Mouse (Mus musculus): ENCODE measurements around the gene Plk1.
A peak's percentile ranks its signal among the peaks of the same experiment; 100 is the strongest.

The Plk1 gene

DNA sequence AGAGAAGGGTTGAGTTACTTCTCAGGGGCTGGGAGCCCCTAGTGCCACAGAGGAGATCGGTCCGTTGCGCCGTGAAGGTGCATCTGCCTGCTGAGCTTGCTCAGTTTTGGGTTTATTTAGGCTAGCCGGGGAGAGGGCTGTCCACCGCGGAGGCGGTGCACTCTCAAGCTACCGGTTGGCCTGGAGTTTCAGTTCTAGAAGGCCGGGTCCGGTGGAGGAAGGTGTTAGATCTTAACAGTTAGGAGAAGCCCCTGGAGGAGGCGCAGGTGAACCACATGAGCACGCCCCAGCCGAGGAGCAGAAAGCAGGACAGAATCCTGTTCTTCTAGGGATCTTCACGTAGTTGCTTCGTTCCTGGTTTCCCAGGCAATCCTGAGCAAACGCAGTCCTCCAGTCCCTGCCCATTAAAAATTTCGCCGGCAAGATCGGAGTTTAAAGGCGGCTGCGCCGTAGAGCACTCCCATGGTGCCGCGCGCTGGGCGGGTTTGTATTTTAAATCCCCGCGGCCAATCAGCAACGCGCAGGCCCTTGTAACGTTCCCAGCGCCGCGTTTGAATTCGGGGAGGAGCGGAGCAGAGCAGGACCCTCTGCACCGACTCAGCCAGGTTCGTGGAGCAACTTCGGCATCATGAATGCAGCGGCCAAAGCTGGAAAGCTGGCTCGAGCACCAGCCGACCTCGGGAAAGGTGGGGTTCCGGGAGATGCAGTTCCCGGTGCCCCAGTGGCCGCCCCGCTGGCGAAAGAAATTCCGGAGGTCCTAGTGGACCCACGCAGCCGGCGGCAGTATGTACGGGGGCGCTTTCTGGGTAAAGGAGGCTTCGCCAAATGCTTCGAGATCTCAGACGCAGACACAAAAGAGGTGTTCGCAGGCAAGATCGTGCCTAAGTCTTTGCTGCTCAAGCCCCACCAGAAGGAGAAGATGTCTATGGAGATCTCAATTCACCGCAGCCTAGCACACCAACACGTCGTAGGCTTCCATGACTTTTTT lies at the start of gene Plk1:
TSS of gene Plk1 (plus strand) at position 525 of the 988 bp plus-strand sequence.
- peak; percentile 88 for DNase-seq (ENCODE audit: low read depth, low spot score)

DNA sequence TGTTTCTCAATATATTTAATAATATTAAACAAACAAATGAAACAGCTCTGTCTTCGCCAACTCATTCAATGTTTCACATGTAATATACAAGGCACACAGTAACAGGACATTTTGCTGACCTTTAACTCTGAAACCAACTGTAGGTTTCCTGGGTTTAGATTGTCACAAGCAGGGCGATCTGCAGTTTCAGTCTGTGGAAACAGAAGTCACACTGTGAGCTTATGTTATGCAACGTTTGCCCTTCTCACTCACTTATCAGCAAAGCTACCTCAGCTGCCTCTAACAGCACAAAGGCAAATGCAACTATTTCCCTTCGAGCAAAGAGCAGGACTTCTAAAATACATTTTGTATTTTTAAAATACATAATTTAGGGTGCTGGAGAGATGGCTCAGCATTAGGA lies 35.7 kb upstream of the Plk1 start:
- DNase-seq (ENCODE audit: low read depth, low spot score) = no peak

DNA sequence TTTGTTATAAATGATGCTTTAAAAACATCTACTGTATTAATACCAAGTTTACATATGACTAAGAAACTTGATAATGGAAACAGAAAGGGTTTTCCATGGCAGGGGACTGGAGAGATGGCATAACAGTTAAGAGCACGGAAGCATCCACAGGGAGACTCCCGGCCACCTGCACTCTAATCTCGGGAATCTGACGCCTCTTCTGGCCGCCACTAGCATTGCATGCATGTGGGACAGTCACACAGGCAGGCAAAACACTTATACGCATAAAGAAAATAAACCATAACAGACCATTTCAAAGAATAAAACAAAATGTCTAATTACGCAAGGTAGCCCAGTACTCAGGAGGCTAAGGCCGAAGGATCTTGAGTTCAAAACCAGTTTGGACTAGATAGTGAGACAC lies 33.6 kb upstream of the Plk1 start:
- no peak for DNase-seq (ENCODE audit: low read depth, low spot score)

DNA sequence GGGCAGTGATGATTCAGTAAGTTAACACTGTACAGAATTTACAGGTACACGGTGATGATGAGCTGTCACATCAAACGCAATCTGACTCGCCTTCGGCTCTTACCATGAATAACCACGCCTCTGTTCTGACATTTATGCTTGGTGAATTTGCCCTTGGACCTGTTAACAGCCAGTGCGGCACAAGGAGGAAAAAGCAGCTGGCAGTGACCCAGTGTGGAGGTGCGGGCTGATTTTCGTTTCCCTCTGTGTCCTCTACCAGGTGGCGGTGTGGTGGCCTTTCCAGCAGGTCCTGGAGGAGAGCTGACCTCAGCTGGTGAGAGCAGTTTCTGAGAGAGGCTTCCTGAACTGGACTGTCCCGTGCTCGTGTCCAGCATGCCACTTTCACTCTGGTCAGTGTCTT lies 32.3 kb upstream of the Plk1 start:
- DNase-seq (ENCODE audit: low read depth, low spot score) = no peak

DNA sequence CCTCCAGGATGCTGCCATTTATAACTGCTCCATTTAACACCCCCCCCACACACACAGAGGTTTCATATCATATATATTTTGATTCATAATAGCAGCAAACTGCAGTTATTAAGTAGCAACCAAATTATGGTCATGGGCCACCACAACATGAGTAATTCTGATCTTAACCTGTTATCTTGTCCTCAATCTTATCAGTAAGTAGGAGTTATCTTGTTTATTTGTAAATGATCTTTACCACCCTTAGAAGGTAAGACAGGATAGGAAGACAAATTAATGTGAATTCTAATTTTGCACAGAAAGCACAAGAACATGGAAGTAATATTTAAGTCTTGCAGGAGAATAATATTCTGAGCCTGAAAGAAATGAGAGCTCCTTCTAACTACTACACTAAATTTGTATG lies 27.4 kb upstream of the Plk1 start:
- DNase-seq (ENCODE audit: low read depth, low spot score) = no peak

DNA sequence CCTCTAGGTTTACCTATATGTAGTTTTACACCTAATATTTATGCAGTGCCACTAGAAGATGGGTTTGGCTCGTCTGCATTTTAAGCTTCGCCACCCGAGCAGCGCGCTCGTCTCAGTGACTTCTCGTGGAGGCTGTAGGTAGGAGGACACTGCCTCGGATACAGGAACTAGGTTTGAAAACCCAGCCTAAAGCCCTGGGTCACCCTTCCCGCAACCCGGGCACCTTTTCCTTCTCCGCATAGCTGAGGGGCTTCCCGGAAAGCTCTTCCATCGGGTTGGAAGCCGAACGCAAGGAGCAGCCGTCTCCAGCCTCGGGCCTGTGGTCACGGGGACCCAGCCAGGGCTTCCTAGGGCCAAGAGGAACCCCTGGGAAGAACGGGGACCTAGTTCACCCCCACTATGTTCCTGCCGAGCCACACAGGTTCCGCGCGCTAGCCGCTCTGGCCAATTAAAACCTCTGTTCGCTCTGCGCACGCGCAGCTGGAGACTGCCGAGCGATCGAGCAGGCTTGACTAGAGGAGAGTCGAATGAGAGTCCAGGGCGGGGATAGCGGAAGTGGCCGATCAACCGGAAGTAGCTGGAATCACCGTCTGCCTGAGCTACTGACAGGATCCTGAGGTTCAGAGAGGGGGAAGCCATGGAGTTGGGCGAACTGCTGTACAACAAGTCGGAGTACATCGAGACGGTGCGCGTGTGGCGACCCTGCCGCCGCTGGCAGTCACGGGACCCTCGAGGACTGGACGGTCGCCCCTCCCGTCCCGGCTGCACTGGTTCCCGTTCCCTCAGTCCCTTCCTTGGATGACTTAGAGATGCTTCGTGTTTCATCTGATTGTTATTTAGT lies 26.5 kb upstream of the Plk1 start, which contains the start of the genes Palb2 and Dctn5:
TSS of gene Palb2 (minus strand) at position 489 of the 841 bp plus-strand sequence.
TSS of gene Dctn5 (plus strand) at position 545 of the 841 bp plus-strand sequence.
- DNase-seq (ENCODE audit: low read depth, low spot score) = peak; percentile 98

DNA sequence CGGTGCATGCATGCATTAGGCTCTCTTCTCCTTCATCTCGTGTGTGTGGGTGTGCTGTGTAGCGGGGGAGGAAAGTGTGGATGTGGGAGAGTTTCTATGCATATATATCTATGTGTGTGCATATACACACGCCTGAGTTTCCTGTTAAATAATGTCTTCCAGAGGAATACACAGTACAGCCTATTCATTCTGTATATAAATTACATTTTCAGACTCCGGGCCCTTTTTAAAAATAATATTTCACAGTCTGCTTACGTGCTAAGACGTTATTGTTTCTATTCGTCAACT lies 26.0 kb upstream of the Plk1 start:
- no peak for DNase-seq (ENCODE audit: low read depth, low spot score)

DNA sequence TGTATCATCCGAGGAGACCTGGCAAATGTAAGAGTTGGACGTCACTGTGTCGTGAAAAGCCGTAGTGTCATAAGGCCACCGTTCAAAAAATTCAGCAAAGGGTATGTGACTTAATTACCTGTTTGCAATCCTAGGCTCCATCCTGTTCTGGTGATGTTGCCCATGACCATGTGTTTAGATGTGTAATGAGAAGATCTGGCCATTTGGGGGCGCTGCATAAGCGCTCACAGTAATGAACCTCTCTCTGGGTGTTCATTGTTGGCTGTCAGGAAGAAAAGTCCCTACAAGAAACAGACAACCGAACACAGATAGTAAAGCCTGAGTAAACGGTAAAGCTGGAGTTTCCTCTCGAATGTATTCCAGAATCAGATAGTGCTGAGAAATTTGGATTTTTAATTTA lies 24.2 kb upstream of the Plk1 start:
- no peak for DNase-seq (ENCODE audit: low read depth, low spot score)

DNA sequence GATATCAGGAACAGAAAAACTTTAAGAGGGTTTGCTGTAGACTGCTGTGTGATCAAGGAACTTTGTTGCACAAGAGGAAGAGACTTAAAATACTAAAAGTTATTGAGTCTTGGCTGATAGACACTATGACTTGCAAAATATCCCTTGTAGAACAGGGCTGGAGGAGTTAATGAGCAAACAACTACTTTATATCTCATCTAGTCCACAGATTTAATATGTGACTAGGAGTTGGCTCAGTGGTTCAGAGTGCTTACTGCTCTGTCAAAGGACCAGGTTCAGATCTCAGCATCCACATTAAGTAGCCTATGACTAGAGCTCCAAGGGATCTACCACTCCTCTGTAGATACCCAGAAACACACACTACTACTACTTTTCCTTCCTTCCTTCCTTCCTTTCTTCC lies 22.2 kb upstream of the Plk1 start:
- no peak for DNase-seq (ENCODE audit: low read depth, low spot score)

DNA sequence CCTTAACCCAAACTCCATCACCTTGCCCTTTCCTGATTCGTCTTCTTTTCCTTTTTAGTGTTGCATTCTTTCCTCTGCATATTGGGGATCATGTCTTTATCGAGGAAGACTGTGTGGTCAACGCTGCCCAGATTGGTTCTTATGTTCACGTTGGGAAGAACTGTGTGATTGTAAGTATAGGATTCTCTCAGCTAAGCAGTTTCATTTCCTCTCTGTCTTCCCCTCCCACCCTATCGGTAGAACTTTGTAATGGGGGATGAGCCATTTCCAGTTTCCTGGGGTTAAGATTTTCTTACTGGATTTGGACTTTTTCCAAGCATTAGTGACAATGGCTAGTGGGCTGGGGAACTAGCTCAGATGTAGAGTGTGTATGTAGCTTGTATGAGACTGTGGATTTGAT lies 21.0 kb upstream of the Plk1 start:
- DNase-seq (ENCODE audit: low read depth, low spot score) = no peak

DNA sequence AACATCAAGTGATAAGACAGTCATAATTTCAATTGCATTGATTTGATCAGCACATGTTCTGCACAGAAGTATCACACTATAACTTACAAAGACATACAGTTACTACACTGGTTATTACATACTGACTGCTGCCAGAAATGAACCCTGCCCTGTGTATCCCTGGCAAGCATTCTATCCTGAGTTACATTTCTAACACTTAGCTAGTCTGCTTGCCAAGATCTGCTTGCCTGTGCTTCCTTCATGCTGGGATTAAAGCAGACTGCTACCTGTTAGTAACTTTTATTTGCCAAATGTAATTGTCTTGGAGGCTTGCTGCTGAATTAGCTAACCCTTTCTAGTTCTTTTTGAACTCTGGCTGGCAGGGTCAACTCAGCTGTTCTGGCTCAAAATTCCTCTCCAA lies 18.2 kb upstream of the Plk1 start:
- DNase-seq (ENCODE audit: low read depth, low spot score) = no peak

DNA sequence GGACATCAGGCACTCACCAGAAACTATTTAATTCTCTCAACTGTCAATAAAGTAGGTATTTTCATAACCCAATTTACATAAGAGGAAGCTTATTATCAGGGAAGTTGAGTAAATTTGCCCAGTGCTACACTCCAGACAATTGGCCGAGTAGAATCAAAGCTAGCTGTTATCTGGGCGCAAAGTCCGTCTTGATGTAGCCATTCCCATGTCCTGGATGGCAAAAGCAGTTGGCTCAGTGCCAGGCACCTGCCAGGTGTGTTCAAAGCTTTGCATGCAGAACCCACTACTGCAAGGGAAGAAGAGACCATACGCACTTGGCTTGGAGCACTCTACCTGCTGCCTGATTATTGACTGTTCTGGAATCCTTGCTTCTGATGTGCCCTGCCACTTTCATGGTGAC lies 6.8 kb upstream of the Plk1 start:
- no peak for DNase-seq (ENCODE audit: low read depth, low spot score)

DNA sequence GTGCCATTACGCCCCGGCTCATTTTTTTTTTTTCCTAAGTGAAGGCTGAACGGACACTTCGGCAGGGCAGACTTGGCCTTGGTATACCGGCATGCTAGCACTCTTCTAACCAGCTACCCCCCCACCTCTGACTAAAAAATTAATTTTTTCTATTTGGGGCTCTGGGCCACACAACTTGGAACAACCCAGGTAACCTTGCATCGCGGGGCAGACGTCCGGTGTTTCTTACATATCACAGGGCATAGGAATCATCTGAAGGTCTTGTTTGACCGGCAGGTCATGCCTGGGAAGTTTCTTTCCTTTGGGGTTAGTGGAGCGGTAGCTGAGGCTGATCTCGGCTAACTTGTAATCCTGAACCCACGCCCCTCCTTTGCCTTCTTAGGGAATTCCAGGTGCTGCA lies 751 bp upstream of the Plk1 start:
- no peak for DNase-seq (ENCODE audit: low read depth, low spot score)

DNA sequence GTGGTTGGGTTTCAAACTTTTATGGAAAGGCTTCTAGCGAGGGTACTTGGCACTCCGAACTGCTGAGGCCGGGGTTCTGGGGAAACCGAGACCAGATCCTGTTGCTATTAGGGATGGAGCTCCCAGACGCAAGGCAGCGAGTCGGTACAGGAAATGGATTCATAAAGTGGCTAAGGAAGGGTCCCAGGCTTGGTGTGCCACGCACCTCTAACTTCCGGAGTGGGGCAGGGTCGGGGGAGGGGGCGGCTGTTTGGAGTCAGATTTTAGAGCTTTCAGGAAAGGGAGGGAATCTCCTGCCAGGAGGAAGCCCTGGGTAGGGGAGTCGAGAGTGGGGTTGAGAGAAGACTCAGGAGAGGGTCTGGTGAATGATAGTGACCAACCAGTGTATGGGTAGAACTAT lies 798 bp downstream of the Plk1 start:
- no peak for DNase-seq (ENCODE audit: low read depth, low spot score)

DNA sequence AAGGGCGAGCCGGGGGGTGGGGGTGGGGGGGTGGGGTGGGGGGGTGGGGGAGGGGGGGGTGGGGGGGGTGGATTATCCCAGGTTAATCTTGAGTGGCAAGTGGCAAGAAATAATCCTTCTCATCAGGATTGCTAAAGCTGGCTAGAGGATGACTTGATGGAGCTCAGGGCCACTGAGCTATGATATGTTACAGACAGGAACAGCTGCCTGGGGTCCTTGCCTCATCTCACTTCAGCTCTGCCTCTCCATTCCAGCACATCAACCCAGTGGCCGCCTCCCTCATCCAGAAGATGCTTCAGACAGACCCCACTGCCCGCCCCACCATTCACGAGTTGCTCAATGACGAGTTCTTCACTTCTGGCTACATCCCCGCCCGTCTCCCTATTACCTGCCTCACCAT lies 4.5 kb downstream of the Plk1 start:
- DNase-seq (ENCODE audit: low read depth, low spot score) = no peak

DNA sequence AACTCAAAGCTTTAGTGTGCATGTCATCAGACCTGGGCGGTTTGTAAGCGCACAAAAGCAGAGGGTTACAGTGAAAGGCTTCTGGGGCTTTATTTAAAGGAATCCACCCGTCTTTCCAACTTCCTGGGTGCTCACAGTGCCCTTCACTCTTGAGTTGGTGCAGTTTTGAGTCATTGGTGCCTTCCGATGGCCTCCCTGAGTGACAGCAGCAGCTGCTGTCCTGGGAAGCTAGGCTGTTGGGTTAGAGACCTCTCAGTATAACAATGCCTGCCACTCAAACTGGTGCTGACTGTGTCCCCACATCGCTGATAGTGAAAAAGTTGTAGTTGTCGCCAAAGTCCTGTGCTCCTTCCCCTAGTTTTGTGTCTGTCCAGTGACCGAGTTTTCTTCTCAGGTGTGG lies 8.0 kb downstream of the Plk1 start:
- no peak for DNase-seq (ENCODE audit: low read depth, low spot score)

DNA sequence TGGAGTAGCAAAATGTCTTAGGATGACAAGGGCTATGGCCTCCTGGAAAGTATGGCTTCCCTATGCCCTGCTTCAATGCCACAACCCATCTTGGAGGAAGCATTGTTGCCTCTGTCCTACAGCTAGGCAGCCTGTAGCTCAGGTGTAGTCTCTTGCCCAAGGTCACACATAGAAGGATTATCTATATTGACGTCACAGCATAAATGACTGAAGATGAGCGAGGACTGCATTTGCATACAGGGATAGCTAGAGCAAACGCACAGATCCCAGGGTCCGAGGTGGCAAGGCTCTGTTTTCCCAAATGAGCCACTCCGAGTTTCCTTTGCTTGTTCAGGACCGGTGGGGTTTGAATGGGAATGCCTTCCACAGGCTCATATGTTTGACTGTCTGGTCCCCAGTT lies 11.5 kb downstream of the Plk1 start:
- DNase-seq (ENCODE audit: low read depth, low spot score) = no peak

DNA sequence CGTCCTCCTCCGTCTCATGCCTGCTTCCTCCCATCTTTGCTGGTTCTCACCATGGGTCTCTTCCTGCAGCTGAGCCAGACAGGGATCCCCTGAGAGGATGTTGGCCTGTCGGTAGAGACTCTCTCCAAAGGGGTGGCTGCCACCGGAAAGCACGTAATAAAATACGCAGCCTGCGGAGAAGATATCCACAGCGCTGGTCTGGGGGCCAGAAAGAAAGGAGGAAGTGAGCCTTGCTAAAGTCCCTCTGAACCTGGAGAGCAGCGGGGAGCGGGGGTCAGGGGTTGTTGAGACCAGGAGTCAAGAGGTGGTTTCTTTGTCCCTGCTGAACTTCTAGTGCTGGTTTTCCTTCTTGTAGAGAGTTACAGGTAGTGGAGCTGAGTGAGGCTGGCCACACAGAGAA lies 12.4 kb downstream of the Plk1 start:
- DNase-seq (ENCODE audit: low read depth, low spot score) = no peak

DNA sequence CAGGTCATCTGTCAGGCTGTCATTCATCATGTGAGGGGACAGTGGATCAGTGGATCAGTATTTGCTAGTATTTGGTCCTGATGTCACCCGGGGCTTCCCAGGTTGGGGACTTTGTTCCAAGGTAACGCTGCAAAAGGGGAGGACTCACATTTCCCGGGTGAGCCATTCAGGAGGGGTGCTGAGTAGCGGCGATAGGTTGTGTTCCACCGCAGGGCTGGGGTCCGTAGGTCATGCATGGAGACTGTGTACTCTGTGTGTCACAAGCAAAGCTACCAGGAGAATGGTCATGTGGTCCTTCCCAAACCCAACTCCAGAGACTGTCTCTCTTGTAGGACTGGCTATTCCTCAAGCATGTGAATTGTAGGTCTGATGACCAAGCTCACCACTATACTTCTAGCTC lies 21.5 kb downstream of the Plk1 start:
- DNase-seq (ENCODE audit: low read depth, low spot score) = no peak

DNA sequence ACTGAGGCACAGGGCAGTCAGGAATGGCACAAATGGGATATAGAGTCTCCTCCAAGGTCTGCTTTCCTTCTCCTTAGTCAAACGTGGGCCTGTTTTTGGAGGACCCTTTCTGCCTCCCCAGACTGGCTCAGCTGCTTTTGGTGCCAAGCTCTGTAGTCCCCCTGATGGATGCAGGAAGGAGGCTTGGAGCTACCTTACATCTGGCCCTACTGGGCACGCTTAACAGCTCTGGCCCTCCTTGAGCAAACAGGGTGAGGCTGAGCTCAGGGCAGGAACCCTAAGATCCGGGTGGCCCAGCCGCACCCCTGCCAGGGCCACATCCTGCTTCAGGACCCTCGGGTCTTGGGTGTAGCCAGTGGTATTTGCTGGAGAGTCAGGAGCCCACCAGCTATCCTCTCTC lies 25.3 kb downstream of the Plk1 start:
- no peak for DNase-seq (ENCODE audit: low read depth, low spot score)

DNA sequence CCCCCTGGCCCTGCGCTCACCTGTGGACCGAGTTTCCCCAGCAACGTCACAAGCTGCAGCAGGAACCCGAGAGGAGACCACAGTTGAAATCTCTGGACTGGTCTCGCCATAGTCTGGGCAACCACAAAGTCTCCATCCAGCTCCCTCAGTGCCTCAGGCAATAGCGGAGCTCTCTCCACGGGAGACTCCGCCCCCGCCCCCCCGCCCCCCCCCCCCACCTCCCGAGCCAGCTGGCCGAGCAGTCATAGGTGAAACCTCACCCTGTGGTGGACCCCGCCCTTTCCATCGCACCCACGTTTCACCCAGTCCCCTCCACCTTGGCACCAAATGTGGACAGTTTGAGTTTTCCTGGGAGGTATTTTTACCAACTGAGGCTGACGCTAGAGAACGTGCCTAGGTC lies 26.8 kb downstream of the Plk1 start, which contains the start of gene Ern2:
TSS of gene Ern2 (minus strand) at position 165 of the 400 bp plus-strand sequence.
- no peak for DNase-seq (ENCODE audit: low read depth, low spot score)

DNA sequence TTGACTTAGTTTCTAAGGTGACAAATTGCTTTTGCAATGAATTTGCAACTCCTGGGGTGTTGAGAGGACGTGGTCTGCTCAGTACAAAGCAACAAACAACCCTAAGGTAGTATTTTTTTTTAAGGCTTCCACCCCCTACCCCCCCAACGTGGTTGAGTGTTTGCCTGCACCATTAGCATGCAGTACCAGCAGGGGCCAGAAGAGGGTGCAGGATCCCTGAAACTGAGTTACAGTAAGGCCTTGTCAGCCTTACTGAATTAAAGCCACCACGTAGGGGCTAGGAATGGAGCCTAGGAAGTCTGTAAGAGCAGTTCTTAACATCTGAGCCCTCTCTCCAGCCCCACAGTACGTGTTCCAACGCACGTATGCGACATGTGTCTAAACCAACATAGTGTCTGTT lies 30.2 kb downstream of the Plk1 start:
- peak; percentile 51 for DNase-seq (ENCODE audit: low read depth, low spot score)

DNA sequence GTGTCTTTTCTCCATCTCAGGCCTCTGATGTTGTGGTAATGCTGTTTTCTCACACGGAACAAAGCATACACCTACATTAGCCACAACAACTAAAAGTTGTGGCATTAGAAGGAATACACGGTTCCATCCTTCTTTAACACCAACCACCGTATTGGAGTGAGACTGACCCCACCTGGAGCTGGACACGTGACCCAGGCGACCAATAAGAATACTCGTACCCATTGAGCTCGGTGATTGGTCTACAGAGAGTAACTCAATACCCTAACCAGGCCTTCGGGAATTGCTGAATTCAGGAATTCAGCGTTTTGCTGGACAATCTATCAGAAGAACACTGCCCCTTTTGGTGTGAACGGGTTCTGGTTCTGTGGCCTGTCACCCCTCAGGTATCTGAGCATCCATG lies 31.9 kb downstream of the Plk1 start:
- DNase-seq (ENCODE audit: low read depth, low spot score) = no peak
